12 mouse cellular contexts compared by ENCODE assay signal in genomic region chr6:107012938-107013511, GRCm38 (mm10).
DNase-seq lines count a peak whose midpoint lies in the region; ATAC-seq and TF ChIP-seq lines count a peak whose summit lies in the region.
"Had no signal": no experiment of that assay in that cellular context is flagged by ENCODE, and none has a peak within 500 bp of the region (broad histone marks: within the 10 kb centered on the region; RNA-seq: fewer than 3 reads in every experiment).

No protein-coding gene starts in this region.

- H3K79me2 ChIP-seq in myocyte (ENCODE audit: control insufficient read depth, insufficient read depth): no peaks in the 10 kb centered on the region

- H3K9me3 ChIP-seq in heart, embryonic 13.5 days: no peaks in the 10 kb centered on the region
- H3K9me3 ChIP-seq in hindbrain, embryonic 15.5 days: no peaks in the 10 kb centered on the region
- no peaks in the 10 kb centered on the region for H3K9me3 ChIP-seq in liver, embryonic 11.5 days (ENCODE audit: control insufficient read depth, low read length)

- H3K27me3 ChIP-seq in heart, embryonic 13.5 days (replicated peaks): no peaks in the 10 kb centered on the region
- no peaks in the 10 kb centered on the region for H3K27me3 ChIP-seq in hindbrain, embryonic 15.5 days
- no peaks in the 10 kb centered on the region for H3K27me3 ChIP-seq in myocyte (ENCODE audit: control insufficient read depth, insufficient read depth, insufficient read length)
- H3K27me3 ChIP-seq in liver, embryonic 11.5 days (replicated peaks; ENCODE audit: control insufficient read depth, insufficient read depth, low read length): no peaks in the 10 kb centered on the region

- no peak overlapping the region for H3ac ChIP-seq in myocyte (ENCODE audit: control insufficient read depth, insufficient read length)

- no peaks in the 10 kb centered on the region for H3K4me1 ChIP-seq in heart, embryonic 13.5 days
- peaks cover 18% of the 10 kb centered on the region for H3K4me1 ChIP-seq in hindbrain, embryonic 15.5 days (replicated peaks)
- H3K4me1 ChIP-seq in liver, embryonic 11.5 days (replicated peaks; ENCODE audit: control insufficient read depth, insufficient read depth, low read length): no peaks in the 10 kb centered on the region

- DNase-seq in heart, adult 8-10 months (ENCODE audit: low spot score): no peak
- DNase-seq in embryo, embryonic 11 days: peak; percentile 71
- DNase-seq in liver, embryonic 11.5 days (ENCODE audit: low spot score): no peak
- DNase-seq in right cerebral cortex, postnatal 36 days (ENCODE audit: low spot score in 2 of 2): no peak
- DNase-seq in yolk sac, embryonic 10.5 days (ENCODE audit: low spot score): no peak
- DNase-seq: right cerebral cortex, postnatal 14 days had no signal

- 46% methylated on average over 9 of the region's 9 CpGs for WGBS in heart, embryonic 13.5 days
- WGBS in hindbrain, embryonic 15.5 days: 4% methylated on average over 9 of the region's 9 CpGs
- 63% methylated on average over 9 of the region's 9 CpGs for WGBS in liver, embryonic 11.5 days

- no peak overlapping the region for H3K4me3 ChIP-seq in heart, embryonic 13.5 days
- H3K4me3 ChIP-seq in hindbrain, embryonic 15.5 days: no peak overlapping the region
- no peak overlapping the region for H3K4me3 ChIP-seq in myocyte
- H3K4me3 ChIP-seq in liver, embryonic 11.5 days (ENCODE audit: low read depth, low read length): no peak overlapping the region
- H3K4me3 ChIP-seq: erythroblast, embryonic 14.5 days had no signal

- H3K36me3 ChIP-seq in heart, embryonic 13.5 days: no peaks in the 10 kb centered on the region
- H3K36me3 ChIP-seq in hindbrain, embryonic 15.5 days: no peaks in the 10 kb centered on the region
- H3K36me3 ChIP-seq in myocyte (ENCODE audit: control insufficient read depth, insufficient read depth): no peaks in the 10 kb centered on the region
- H3K36me3 ChIP-seq in liver, embryonic 11.5 days (ENCODE audit: control insufficient read depth, insufficient read depth, low read length): no peaks in the 10 kb centered on the region

- no peak overlapping the region for H3K9ac ChIP-seq in heart, embryonic 13.5 days
- H3K9ac ChIP-seq in hindbrain, embryonic 15.5 days: no peak overlapping the region
- no peak overlapping the region for H3K9ac ChIP-seq in liver, embryonic 11.5 days (ENCODE audit: low read depth, low read length)

- no peak for ATAC-seq in heart, embryonic 13.5 days (ENCODE audit: extremely low read depth, insufficient number of reproducible peaks, low FRiP score, low TSS enrichment)
- peak; percentile 86 for ATAC-seq in hindbrain, embryonic 15.5 days (ENCODE audit: low FRiP score, low read depth)
- ATAC-seq in liver, embryonic 11.5 days (replicated peaks; ENCODE audit: low FRiP score): no peak
- ATAC-seq: intestine, postnatal 0 days; lung, postnatal 0 days had no signal

- TF ChIP-seq POLR2A in myocyte (IDR thresholded peaks at IDR 0.05; ENCODE audit: insufficient read length, low read depth): no peak

- peak overlapping the region; percentile 18; the same call in 1 of the 2 replicates for H3K4me2 ChIP-seq in heart, embryonic 13.5 days
- peak overlapping the region; percentile 41 for H3K4me2 ChIP-seq in hindbrain, embryonic 15.5 days
- peak overlapping the region; percentile 35 for H3K4me2 ChIP-seq in myocyte (ENCODE audit: low read depth)
- no peak overlapping the region for H3K4me2 ChIP-seq in liver, embryonic 11.5 days

- H3K27ac ChIP-seq in heart, embryonic 13.5 days (replicated peaks): no peak overlapping the region
- H3K27ac ChIP-seq in hindbrain, embryonic 15.5 days (replicated peaks): peak overlapping the region; percentile 68
- no peak overlapping the region for H3K27ac ChIP-seq in liver, embryonic 11.5 days (ENCODE audit: low read depth, low read length)

TF ChIP-seq in myocyte, 11 proteins besides CTCF, POLR2A, EP300 and RAD21:
- no peak for TF ChIP-seq MAX (IDR thresholded peaks at IDR 0.05; ENCODE audit: low read depth)
- no peak for TF ChIP-seq USF1 (IDR thresholded peaks at IDR 0.05; ENCODE audit: low read depth)
- TF ChIP-seq MYOG (IDR thresholded peaks at IDR 0.05; ENCODE audit: control insufficient read depth in 1 of 3, insufficient read depth in 1 of 3, insufficient read length in 2 of 3, low read depth in 2 of 3): no peak
- no peak for TF ChIP-seq POLR2AphosphoS2 (IDR thresholded peaks at IDR 0.05; ENCODE audit: insufficient read length, low read depth)
- TF ChIP-seq TCF3 (IDR thresholded peaks at IDR 0.05; ENCODE audit: insufficient read length, low read depth): no peak
- no peak for TF ChIP-seq E2F4 (IDR thresholded peaks at IDR 0.05; ENCODE audit: insufficient read depth)
- no peak for TF ChIP-seq MYOD1 (IDR thresholded peaks at IDR 0.05; ENCODE audit: control insufficient read depth in 1 of 3, insufficient read length in 2 of 3, low read depth in 2 of 3)
- TF ChIP-seq REST (IDR thresholded peaks at IDR 0.05; ENCODE audit: insufficient read depth, insufficient read length): no peak
- TF ChIP-seq TCF12 (IDR thresholded peaks at IDR 0.05; ENCODE audit: insufficient read depth, poor library complexity, severe bottlenecking): no peak
- no peak for TF ChIP-seq CEBPB (IDR thresholded peaks at IDR 0.05; ENCODE audit: insufficient read depth, poor library complexity, severe bottlenecking)
- TF ChIP-seq SRF (IDR thresholded peaks at IDR 0.05; ENCODE audit: control insufficient read depth, insufficient read length, low read depth): no peak
